Mouse (Mus musculus) thymus, postnatal 0 days (tissue): ENCODE data around the gene Catsperg1. TPM values are rescaled to one million over a fixed set of nuclear protein-coding genes. Genes with fewer than 3 reads are reported as not detected.

Source experiments
- DNase-seq: peaks from one replicate; pipeline ENCODE4 v3.0.0-alpha.2; 2015; ENCODE audit warnings: low spot score
- polyA plus RNA-seq: library from polyadenylated mRNA; unstranded; fragments of >200 nt; fragmentation: Nextera tagmentation; extraction: Ambion mirVana; gene quantifications from 2 replicates; pipeline ENCODE4 v1.2.1, GENCODE M21; 2015

Gene Catsperg1
- polyA plus RNA-seq, 1 experiment from 2014 or later = 0.27 TPM

- DNase-seq = peak; percentile 10
Measured at GRCm38 (mm10) chr7:29170755-29171561, 42.9 kb downstream of the Catsperg1 start.

GRCm38 (mm10) chr7:29170066-29170754, 43.6 kb downstream of the Catsperg1 start, which contains the start of the genes Ggn and Spred3:
Ggn (plus strand) TSS chr7:29170210.
Spred3 (minus strand) TSS chr7:29170411.
- DNase-seq = peak; percentile 21

GRCm38 (mm10) chr7:29169231-29170065, 44.4 kb downstream of the Catsperg1 start:
- peak; percentile 31 for DNase-seq

- DNase-seq = peak; percentile 18
Measured at GRCm38 (mm10) chr7:29168791-29169230, 45.0 kb downstream of the Catsperg1 start.

GRCm38 (mm10) chr7:29168121-29168695, 45.6 kb downstream of the Catsperg1 start:
- no peak for DNase-seq

- no peak for DNase-seq
Measured at GRCm38 (mm10) chr7:29167656-29168055, 46.2 kb downstream of the Catsperg1 start.

GRCm38 (mm10) chr7:29162750-29163525, 50.9 kb downstream of the Catsperg1 start:
- peak; percentile 56 for DNase-seq

GRCm38 (mm10) chr7:29162294-29162693, 51.5 kb downstream of the Catsperg1 start:
- DNase-seq = no peak

GRCm38 (mm10) chr7:29158264-29158663, 55.6 kb downstream of the Catsperg1 start:
- DNase-seq = no peak

GRCm38 (mm10) chr7:29155838-29156782, 57.7 kb downstream of the Catsperg1 start, which contains the start of gene Fam98c:
Fam98c (minus strand) TSS chr7:29156234.
- peak; percentile 83 for DNase-seq

GRCm38 (mm10) chr7:29155196-29155837, 58.5 kb downstream of the Catsperg1 start:
- DNase-seq = peak; percentile 64

- no peak for DNase-seq
Measured at GRCm38 (mm10) chr7:29154018-29154720, 59.7 kb downstream of the Catsperg1 start.

- DNase-seq = peak; percentile 60
Measured at GRCm38 (mm10) chr7:29151486-29151885, 62.3 kb downstream of the Catsperg1 start.

- no peak for DNase-seq
Measured at GRCm38 (mm10) chr7:29148771-29149170, 65.1 kb downstream of the Catsperg1 start.

- DNase-seq = no peak
Measured at GRCm38 (mm10) chr7:29146625-29147367, 67.0 kb downstream of the Catsperg1 start.

- no peak for DNase-seq
Measured at GRCm38 (mm10) chr7:29144006-29144405, 69.8 kb downstream of the Catsperg1 start.

- peak; percentile 87 for DNase-seq
Measured at GRCm38 (mm10) chr7:29141416-29141815, 72.4 kb downstream of the Catsperg1 start.
